Mouse (Mus musculus) right cerebral cortex, adult 2 months (tissue): ENCODE results near the gene Elmsan1.
A peak's percentile ranks its signal among the peaks of the same experiment; 100 is the strongest.
"Not testable (repeated sequence)": the region's sequence is repeated elsewhere in the genome, so short reads cannot be mapped to it uniquely, and the experiment has no call there.

Experiments
- DNase-seq, 2 experiments: peaks; one replicate each; pipeline ENCODE4 v3.0.0; 2021 to 2022; ENCODE audit warnings: low spot score in 2 of 2

The Elmsan1 gene

GRCm38 (mm10) chr12:84218289-84219120 lies at the start of gene Elmsan1:
TSS of gene Elmsan1 (minus strand) at chr12:84218881.
- peak; percentile 43 to 61 for DNase-seq

DNA sequence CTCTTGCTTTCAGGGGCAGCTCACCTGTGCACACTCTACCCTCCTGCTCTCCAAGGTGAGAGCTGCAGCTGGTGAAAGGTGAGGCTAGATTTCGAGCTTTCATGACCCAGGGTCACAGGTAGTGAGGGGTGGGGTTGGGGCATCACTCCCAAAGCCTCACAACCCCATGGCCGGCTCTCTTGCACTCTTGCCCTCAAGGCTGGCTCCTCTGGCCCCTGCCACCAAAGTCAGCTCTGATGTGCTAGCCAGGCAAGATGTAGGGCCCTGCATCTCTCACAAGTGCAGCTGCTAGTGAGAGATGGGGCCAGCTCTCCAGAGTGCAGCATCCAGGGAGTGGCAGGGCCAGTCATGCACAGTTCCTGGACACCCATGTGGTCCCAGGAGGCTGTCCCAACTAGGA lies 48.6 kb upstream of the Elmsan1 start:
- DNase-seq = no peak

DNA sequence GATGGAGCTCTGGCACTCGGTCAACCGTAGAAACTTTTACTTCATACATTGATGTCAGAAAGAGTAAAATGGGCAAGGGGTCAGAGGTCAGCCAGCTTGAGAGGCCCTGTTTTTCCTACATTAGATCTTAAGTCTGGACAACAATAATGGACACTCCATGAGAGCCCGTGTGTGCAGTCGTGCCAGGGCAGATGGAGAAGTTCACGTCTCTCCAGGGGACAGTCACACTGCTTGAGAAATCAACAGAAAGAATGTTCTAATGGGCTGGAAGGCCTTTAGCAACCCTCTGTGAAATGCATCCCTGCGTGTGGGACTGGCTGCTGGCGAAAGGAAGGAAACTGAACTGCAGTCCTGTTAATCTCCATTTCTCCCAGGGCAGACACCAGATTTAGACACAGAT lies 41.7 kb upstream of the Elmsan1 start:
- DNase-seq = no peak

DNA sequence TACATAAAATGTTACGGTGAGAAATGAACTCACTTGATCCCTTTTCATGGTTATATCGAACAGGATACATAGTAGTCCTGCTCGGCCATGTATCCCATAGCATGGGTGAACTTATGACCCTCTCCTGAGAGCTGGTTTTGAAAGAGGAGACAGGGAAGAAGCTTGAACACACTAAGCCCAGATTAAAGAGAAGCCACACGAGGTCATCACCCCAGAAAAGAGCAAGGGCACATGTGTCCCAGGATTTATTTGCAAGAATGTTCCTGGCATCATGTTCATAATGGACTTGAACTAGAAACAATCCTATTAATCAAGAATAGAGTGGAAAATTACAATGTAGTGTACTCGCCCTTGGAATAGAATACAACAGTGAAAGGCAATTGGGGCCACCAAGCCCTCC lies 36.2 kb upstream of the Elmsan1 start:
- DNase-seq = no peak

DNA sequence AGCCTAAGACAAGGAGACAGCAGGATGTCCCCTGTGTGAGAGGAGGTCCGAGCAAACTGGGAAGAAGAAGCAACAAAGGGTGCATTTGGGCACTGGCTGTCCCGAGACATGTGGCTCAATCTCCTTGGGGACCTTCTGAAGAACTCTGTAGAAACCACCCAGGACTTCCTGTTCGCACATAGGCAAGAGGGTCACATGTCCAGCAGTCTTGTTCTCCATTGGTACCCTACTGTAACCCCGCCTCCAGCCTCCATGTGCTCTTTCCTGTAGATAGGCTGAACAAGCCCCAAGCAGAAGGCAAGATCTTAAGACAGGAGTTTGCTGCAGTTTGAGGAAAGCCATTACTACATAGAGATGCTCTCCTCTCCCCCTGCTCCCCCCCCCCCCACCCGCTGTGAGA lies 34.1 kb upstream of the Elmsan1 start:
- DNase-seq = no peak

DNA sequence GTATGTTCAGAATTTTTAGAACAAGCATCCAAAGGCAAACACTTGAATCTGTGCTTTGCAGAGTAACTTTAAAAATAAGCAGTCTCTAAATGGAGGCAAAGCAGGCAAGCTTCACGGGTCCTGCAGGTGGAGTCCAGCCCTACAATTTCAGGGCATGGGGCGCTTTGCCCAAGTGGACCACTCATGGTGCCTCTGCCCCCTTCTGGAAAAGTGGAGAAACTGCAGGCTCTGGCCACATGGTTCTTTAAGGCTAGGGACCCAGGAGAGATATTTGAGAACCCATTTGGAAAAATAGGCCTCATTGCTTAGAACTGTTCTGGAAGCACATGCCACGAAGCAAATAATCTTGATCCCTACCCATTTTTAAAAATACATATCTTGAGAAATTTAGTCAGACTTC lies 30.5 kb upstream of the Elmsan1 start:
- peak; percentile 34 to 51 for DNase-seq

DNA sequence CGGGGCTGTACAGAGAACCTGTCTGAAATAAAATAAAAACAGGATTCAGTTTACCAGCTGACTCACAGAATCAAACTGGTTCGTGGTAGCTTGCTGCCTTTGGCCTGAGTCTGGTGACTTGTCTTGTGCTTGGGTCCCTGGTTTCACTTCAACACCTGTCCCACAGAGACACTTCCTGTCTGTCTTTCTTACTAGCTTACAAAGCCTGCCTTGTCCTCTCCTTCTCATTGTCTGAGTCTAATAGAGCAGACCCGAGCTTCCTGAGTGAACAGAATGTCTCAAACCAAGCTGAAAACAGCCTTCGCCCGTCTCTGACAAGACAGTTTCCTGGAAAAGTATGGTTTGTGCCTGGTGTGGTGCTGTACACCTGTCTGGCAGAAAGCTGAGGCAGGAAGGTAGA lies 27.0 kb upstream of the Elmsan1 start:
- no peak for DNase-seq

DNA sequence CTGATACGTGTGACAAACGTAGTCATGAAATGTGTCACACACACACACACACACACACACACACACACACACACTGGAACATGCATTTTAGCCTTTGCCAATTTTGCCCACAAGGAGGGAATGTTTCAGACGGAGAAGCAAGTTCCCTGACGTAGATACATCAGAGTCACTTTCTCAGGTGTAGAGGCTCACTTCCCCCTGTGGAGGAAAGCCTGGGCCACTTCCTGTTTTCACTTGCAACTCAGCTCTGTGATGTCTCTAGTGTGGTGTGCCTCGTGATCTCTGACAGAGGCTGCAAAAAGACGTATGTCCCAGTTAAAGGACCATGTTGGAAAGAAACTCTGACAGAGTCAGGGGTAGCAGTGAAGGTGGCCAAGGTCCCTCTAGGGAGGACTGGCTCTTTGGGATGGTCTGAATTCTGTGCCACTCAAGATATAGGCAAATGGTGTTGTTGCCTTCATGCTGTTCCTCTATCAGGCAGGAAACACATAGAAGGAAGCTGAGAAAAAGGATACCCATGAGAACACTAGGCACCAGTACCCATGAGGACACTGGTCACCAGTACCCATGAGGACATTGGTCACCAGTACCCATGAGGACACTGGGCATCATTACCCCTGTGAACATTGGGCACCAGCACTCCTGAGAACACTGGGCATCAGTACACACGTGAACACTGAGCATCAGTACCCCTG lies 24.5 kb upstream of the Elmsan1 start:
- DNase-seq = no peak

GRCm38 (mm10) chr12:84237036-84237435 lies 18.4 kb upstream of the Elmsan1 start:
- DNase-seq = not testable (repeated sequence)

DNA sequence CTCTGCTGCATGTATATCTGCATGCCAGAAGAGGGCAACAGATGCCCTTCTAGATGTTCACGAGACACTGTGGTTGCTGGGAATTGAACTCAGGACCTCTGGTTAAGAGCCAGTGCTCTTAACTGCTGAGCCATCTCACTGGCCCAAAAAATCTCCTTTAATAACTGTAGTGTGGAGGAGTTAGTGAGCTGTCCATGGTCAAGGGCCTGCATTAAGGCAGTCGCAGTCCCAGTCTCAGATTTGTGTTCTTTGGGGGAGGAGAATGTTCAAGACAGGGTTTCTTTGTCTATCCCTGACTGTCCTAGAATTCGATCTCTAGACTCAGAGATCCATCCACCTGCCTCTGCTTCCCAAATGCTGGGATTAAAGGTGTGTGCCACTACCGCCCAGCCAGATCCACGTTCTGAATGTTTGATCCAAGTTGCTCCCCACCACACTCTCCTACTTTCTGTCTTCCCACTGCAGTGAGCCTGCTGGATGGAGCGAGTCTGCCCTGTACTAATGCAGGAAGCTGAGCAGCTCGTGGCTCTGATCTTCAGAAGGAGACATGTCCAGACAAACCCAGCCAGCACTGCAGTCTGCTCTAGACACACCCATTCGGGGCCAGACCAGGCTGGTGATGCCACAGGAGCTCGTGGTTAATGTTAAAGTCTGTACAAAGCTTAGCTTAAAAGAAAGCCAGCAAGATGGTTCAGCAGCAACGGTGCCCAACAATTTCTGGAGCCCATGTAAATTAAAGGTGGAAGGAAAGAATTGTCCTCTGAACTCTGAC lies 17.5 kb upstream of the Elmsan1 start:
- no peak for DNase-seq

DNA sequence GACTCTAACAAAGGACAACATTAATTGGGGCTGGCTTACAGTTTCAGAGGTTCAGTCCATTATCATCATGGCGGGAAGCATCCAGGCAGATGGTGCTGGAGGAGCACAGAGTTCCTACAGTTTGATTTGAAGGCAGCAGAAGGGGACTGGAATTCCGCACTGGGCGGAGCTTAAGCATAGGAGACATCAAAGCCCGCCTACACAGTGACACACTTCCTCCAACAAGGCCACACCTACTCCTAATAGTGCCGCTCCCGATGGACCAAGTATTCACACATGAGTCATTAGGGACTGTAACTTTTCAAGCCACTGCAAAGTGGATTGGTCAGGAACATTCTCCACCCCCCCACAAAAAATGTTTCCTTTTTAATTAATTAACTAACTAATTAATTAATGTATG lies 16.9 kb upstream of the Elmsan1 start:
- no peak for DNase-seq

DNA sequence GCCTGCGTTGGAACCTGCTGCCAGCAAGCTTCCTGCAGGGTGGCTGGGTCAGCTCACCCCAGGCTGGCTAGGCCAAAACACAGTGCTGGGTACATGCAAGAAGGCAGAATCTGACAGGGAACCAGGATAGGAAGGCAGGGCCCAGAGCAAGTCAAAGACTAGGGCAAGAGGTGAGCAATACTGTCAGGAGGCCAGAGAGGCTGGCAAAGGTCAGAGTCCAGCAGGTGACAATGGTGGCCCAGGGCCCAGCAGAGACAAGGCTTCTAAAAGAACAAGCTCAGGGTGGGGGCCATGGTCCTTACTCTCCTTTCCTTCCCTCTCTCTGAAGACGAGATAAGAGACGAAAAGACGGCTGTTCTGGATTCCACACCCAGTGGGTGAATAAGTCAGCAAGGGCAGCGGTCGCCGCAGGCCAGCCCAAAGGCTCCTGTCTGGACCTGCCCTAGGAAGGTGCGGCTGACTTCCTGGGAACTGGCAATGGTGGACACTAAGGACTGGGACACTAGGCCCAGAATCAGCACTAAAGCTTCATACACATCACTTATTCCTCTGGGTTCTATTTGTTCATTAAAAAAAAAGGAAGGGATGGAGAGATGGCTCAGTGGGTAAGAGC lies 14.9 kb upstream of the Elmsan1 start:
- no peak for DNase-seq

DNA sequence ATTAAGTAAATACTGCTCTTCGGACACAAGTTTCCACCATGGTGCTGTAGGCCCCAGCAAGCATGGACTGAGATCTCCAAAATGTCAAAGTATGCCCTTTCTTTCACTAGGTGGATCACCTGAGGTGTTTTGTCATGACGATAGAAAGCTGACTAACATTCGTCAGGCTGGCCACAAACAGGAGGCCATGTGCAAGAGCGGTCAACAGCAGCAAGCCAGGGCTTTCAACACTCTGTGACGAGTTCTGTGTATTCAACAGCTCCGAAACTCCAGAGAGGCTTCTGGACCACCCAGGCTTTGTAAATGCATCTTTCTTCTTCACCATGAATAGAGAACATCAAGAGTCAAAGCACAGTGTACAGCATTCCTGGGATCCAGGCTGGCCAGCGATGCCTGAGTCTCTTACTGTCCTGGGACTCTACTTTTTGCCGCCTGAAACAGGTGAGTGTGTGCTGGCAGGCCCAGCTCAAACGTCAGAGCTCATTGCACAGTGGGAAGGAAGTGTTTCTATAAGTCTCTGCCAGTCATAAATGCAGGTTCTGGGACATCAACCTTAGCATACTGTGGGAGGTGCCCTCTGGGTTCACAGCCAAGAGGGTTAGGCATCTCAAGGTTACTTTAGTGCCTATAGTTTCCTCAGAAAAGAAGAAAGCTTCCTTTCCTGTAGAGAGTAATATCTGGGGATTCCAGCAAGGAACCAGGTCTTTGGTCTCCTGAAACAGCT lies 7.6 kb upstream of the Elmsan1 start:
- DNase-seq = no peak

DNA sequence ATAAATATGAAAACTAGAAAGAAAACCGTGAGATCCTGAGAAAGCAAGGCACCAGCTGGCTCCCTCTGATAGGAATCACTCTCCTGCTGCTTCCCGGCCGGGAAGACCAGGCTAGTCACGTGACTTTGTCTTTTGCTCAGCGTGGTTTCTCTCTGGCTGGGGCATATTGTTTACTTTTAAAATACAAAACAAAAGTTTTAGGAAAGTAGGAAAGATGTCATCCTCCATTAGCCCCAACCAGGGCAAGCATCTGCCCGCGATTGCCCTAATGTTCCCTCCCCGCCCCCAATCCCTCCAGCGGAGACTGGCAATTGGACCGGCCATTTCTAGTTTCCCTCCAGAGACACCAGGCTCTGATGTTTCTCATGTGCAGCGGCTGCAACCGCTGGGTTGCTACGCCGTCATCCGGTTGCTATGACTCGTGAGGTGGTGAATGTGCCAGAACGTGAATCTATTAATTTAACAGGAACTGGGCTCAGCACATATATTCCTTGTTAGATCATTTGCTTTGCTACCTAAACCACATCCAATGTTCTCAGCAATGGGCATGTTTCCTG lies 3.8 kb upstream of the Elmsan1 start:
- DNase-seq = peak; percentile 42 to 47

- DNase-seq = no peak
Measured at GRCm38 (mm10) chr12:84220951-84221891, 2.5 kb upstream of the Elmsan1 start.

GRCm38 (mm10) chr12:84220515-84220914 lies 1.8 kb upstream of the Elmsan1 start:
- DNase-seq = no peak

- DNase-seq = peak in 1 of 2 experiments; percentile 31
Measured at GRCm38 (mm10) chr12:84219121-84219561, 460 bp upstream of the Elmsan1 start.

- DNase-seq = peak; percentile 32 to 54
Measured at GRCm38 (mm10) chr12:84217508-84218131, 1.1 kb downstream of the Elmsan1 start.

- no peak for DNase-seq
Measured at GRCm38 (mm10) chr12:84217111-84217507, 1.6 kb downstream of the Elmsan1 start.
